Mouse (Mus musculus): Measurements from ENCODE around the gene Mkln1.
A peak's percentile ranks its signal among the peaks of the same experiment; 100 is the strongest.

Gene Mkln1

GRCm38 (mm10) chr6:31517681-31518337 is 119.3 kb downstream of the Mkln1 start:
- no peak for DNase-seq (ENCODE audit: low spot score in 2 of 2)

- DNase-seq (ENCODE audit: low spot score in 2 of 2) = no peak
Observed at GRCm38 (mm10) chr6:31518338-31518698, 119.8 kb downstream of the Mkln1 start.

- peak in 1 of 2 experiments; percentile 40 for DNase-seq (ENCODE audit: low spot score in 2 of 2)
Observed at GRCm38 (mm10) chr6:31519001-31519471, 120.5 kb downstream of the Mkln1 start.

- DNase-seq (ENCODE audit: low spot score in 2 of 2) = peak in 1 of 2 experiments; percentile 11
Observed at GRCm38 (mm10) chr6:31520486-31521215, 122.1 kb downstream of the Mkln1 start.

GRCm38 (mm10) chr6:31521491-31522355 is 123.2 kb downstream of the Mkln1 start:
- no peak for DNase-seq (ENCODE audit: low spot score in 2 of 2)

- DNase-seq (ENCODE audit: low spot score in 2 of 2) = no peak
Observed at GRCm38 (mm10) chr6:31522478-31522877, 123.9 kb downstream of the Mkln1 start.

GRCm38 (mm10) chr6:31523039-31523438 is 124.5 kb downstream of the Mkln1 start:
- peak; percentile 55 to 69 for DNase-seq (ENCODE audit: low spot score in 2 of 2)

GRCm38 (mm10) chr6:31523657-31524056 is 125.1 kb downstream of the Mkln1 start:
- no peak for DNase-seq (ENCODE audit: low spot score in 2 of 2)

GRCm38 (mm10) chr6:31524121-31524520 is 125.6 kb downstream of the Mkln1 start:
- DNase-seq (ENCODE audit: low spot score in 2 of 2) = no peak

- no peak for DNase-seq (ENCODE audit: low spot score in 2 of 2)
Observed at GRCm38 (mm10) chr6:31524647-31525046, 126.1 kb downstream of the Mkln1 start.

- DNase-seq (ENCODE audit: low spot score in 2 of 2) = peak; percentile 56 to 61
Observed at GRCm38 (mm10) chr6:31525231-31525900, 126.8 kb downstream of the Mkln1 start.

- no peak for DNase-seq (ENCODE audit: low spot score in 2 of 2)
Observed at GRCm38 (mm10) chr6:31526929-31527328, 128.4 kb downstream of the Mkln1 start.

- DNase-seq (ENCODE audit: low spot score in 2 of 2) = peak; percentile 58 to 80
Observed at GRCm38 (mm10) chr6:31527897-31528296, 129.4 kb downstream of the Mkln1 start.

GRCm38 (mm10) chr6:31528339-31528738 is 129.8 kb downstream of the Mkln1 start:
- no peak for DNase-seq (ENCODE audit: low spot score in 2 of 2)

GRCm38 (mm10) chr6:31531880-31532279 is 133.3 kb downstream of the Mkln1 start:
- DNase-seq (ENCODE audit: low spot score in 2 of 2) = no peak

- no peak for DNase-seq (ENCODE audit: low spot score in 2 of 2)
Observed at GRCm38 (mm10) chr6:31534705-31535104, 136.2 kb downstream of the Mkln1 start.

- DNase-seq (ENCODE audit: low spot score in 2 of 2) = no peak
Observed at GRCm38 (mm10) chr6:31537193-31537592, 138.7 kb downstream of the Mkln1 start.

GRCm38 (mm10) chr6:31538112-31538511 is 139.6 kb downstream of the Mkln1 start:
- DNase-seq (ENCODE audit: low spot score in 2 of 2) = no peak

GRCm38 (mm10) chr6:31540018-31540417 is 141.5 kb downstream of the Mkln1 start:
- no peak for DNase-seq (ENCODE audit: low spot score in 2 of 2)

- DNase-seq (ENCODE audit: low spot score in 2 of 2) = no peak
Observed at GRCm38 (mm10) chr6:31544318-31544717, 145.8 kb downstream of the Mkln1 start.

GRCm38 (mm10) chr6:31549361-31550051 is 151.0 kb downstream of the Mkln1 start:
- DNase-seq (ENCODE audit: low spot score in 2 of 2) = no peak

Data from frontal cortex, postnatal 36 days (tissue).